Mouse (Mus musculus) lung, postnatal 0 days (tissue): ENCODE data around the gene Fgf9. TPM values are rescaled to one million over a fixed set of nuclear protein-coding genes. Genes with fewer than 3 reads are reported as not detected.

Source experiments
- ATAC-seq: fragments of 200-750 bp; cut with Nextera tagmentation; 2 replicates; pipeline ENCODE4 v1.8.0; 2017; ENCODE audit warnings: moderate library complexity
- DNase-seq: peaks from one replicate; pipeline ENCODE4 v3.0.0-alpha.2; 2016; ENCODE audit warnings: low spot score
- H3K27ac ChIP-seq: fragments of 300-500 bp; sonication (generic); 2 replicates; pipeline ENCODE4 v1.5.1; 2014; ENCODE audit warnings: antibody characterized with exemption, mild to moderate bottlenecking, low read length, mixed read lengths
- H3K27me3 ChIP-seq: fragments of 300-500 bp; sonication (generic); replicated peaks from 2 replicates; pipeline ENCODE4 v1.6.1; 2014; ENCODE audit warnings: low read length, mixed read lengths; ENCODE audit not compliant: insufficient read depth
- H3K36me3 ChIP-seq: fragments of 300-500 bp; sonication (generic); 2 replicates; pipeline ENCODE4 v1.6.1; 2014; ENCODE audit warnings: low read length, mixed read lengths; ENCODE audit not compliant: insufficient read depth
- H3K4me1 ChIP-seq: fragments of 300-500 bp; sonication (generic); 2 replicates; pipeline ENCODE4 v1.6.1; 2014; ENCODE audit warnings: antibody characterized with exemption, low read depth, low read length, mixed read lengths; ENCODE audit not compliant: insufficient read depth
- H3K4me2 ChIP-seq: fragments of 300-500 bp; sonication (generic); replicated peaks from 2 replicates; pipeline ENCODE4 v1.6.1; 2014; ENCODE audit warnings: low read depth, mild to moderate bottlenecking, low read length, moderate library complexity, mixed read lengths
- H3K4me3 ChIP-seq: fragments of 300-500 bp; sonication (generic); 2 replicates; pipeline ENCODE4 v1.5.1; 2014; ENCODE audit warnings: low read depth, low read length
- H3K9ac ChIP-seq: fragments of 300-500 bp; sonication (generic); replicated peaks from 2 replicates; pipeline ENCODE4 v1.6.1; 2014; ENCODE audit warnings: low read depth, mild to moderate bottlenecking
- H3K9me3 ChIP-seq: fragments of 300-500 bp; sonication (generic); 2 replicates; pipeline ENCODE4 v1.6.1; 2016; ENCODE audit warnings: low read length, mixed read lengths
- CTCF ChIP-seq: IDR thresholded peaks from 2 replicates; pipeline ENCODE4 v1.5.1; 2016; ENCODE audit warnings: antibody characterized with exemption, mild to moderate bottlenecking
- EP300 ChIP-seq: IDR thresholded peaks from 2 replicates; pipeline ENCODE4 v1.6.1; 2016; ENCODE audit warnings: antibody characterized with exemption, mild to moderate bottlenecking, control low read depth
- WGBS: fragments of 180-500 bp; shearing (Covaris S2); extraction: QIAGEN DNeasy Blood & Tissue Kit; methylation state at CpG from one replicate; pipeline ENCODE4 v1.1.7; 2014; 5-methylcytosine and 5-hydroxymethylcytosine counted together
- polyA plus RNA-seq: library from polyadenylated mRNA; unstranded; fragments of >200 nt; fragmentation: Nextera tagmentation; extraction: Ambion mirVana; gene quantifications from 2 replicates; pipeline ENCODE4 v1.2.1, GENCODE M21; 2015

The Fgf9 gene
- polyA plus RNA-seq, 1 experiment from 2014 or later = 2.7 TPM

- H3K27ac ChIP-seq = no peak overlapping the region
- no peak for ATAC-seq
- H3K36me3 ChIP-seq = no peaks in the 10 kb centered on the region
These were observed 56.2 kb downstream of the Fgf9 start for GRCm38 (mm10) chr14:58126508-58126907.

GRCm38 (mm10) chr14:58139506-58140055 lies 69.2 kb downstream of the Fgf9 start:
- H3K4me3 ChIP-seq = no peak overlapping the region
- no peaks in the 10 kb centered on the region for H3K27me3 ChIP-seq
- no peaks in the 10 kb centered on the region for H3K36me3 ChIP-seq
- TF ChIP-seq CTCF (no peak), EP300 (no peak)
- 84% methylated on average over 1 of the region's 1 CpGs for WGBS
- H3K4me1 ChIP-seq = no peaks in the 10 kb centered on the region
- H3K4me2 ChIP-seq = no peak overlapping the region
- H3K9ac ChIP-seq = no peak overlapping the region
- no peak overlapping the region for H3K27ac ChIP-seq
- H3K9me3 ChIP-seq = no peaks in the 10 kb centered on the region
- no peak for ATAC-seq
- no peak for DNase-seq

More at GRCm38 (mm10) chr14:58126508-58126907, 56.2 kb downstream of the Fgf9 start:
- Histone ChIP-seq H3K4me3 (no peak overlapping the region), H3K4me2 (no peak overlapping the region), H3K4me1 (no peaks in the 10 kb centered on the region), H3K27me3 (no peaks in the 10 kb centered on the region), H3K9ac (no peak overlapping the region), H3K9me3 (no peaks in the 10 kb centered on the region)
- DNase-seq = no peak
- WGBS = 80% methylated on average over 10 of the region's 10 CpGs
- TF ChIP-seq CTCF (no peak), EP300 (no peak)

- no peak for ATAC-seq
- no peak overlapping the region for H3K4me3 ChIP-seq
These were observed 79.5 kb downstream of the Fgf9 start for GRCm38 (mm10) chr14:58149637-58150470.

GRCm38 (mm10) chr14:58150471-58150855 lies 80.1 kb downstream of the Fgf9 start:
- TF ChIP-seq CTCF (no peak), EP300 (no peak)
- Histone ChIP-seq H3K4me1 (no peaks in the 10 kb centered on the region), H3K36me3 (no peaks in the 10 kb centered on the region), H3K27ac (no peak overlapping the region), H3K4me2 (no peak overlapping the region), H3K9me3 (no peaks in the 10 kb centered on the region), H3K4me3 (no peak overlapping the region), H3K27me3 (no peaks in the 10 kb centered on the region), H3K9ac (no peak overlapping the region)
- DNase-seq (no peak), ATAC-seq (no peak)
- 89% methylated on average over 13 of the region's 13 CpGs for WGBS

More at GRCm38 (mm10) chr14:58149637-58150470, 79.5 kb downstream of the Fgf9 start:
- TF ChIP-seq EP300 (no peak), CTCF (no peak)
- no peaks in the 10 kb centered on the region for H3K4me1 ChIP-seq
- H3K9ac ChIP-seq = no peak overlapping the region
- DNase-seq = no peak
- H3K36me3 ChIP-seq = no peaks in the 10 kb centered on the region
- H3K4me2 ChIP-seq = no peak overlapping the region
- H3K27ac ChIP-seq = no peak overlapping the region
- 74% methylated on average over 23 of the region's 23 CpGs for WGBS
- no peaks in the 10 kb centered on the region for H3K27me3 ChIP-seq
- no peaks in the 10 kb centered on the region for H3K9me3 ChIP-seq

GRCm38 (mm10) chr14:58152110-58152509 lies 81.8 kb downstream of the Fgf9 start:
- Histone ChIP-seq H3K27me3 (no peaks in the 10 kb centered on the region), H3K36me3 (no peaks in the 10 kb centered on the region), H3K9ac (no peak overlapping the region), H3K9me3 (no peaks in the 10 kb centered on the region), H3K4me3 (no peak overlapping the region), H3K4me2 (no peak overlapping the region), H3K27ac (no peak overlapping the region), H3K4me1 (no peaks in the 10 kb centered on the region)
- DNase-seq = no peak
- TF ChIP-seq EP300 = no peak
- no peak for TF ChIP-seq CTCF
- no peak for ATAC-seq
- WGBS = 23% methylated on average over 1 of the region's 1 CpGs

GRCm38 (mm10) chr14:58153470-58154416 lies 83.4 kb downstream of the Fgf9 start:
- Histone ChIP-seq H3K36me3 (no peaks in the 10 kb centered on the region), H3K9me3 (no peaks in the 10 kb centered on the region), H3K9ac (no peak overlapping the region), H3K4me3 (no peak overlapping the region), H3K27me3 (no peaks in the 10 kb centered on the region), H3K4me2 (peak overlapping the region; percentile 20; the same call in 1 of the 2 replicates), H3K27ac (no peak overlapping the region), H3K4me1 (no peaks in the 10 kb centered on the region)
- 32% methylated on average over 15 of the region's 15 CpGs for WGBS
- peak; percentile 57 for DNase-seq
- ATAC-seq = peak; percentile 76
- TF ChIP-seq EP300 (no peak), CTCF (no peak)
